Mouse (Mus musculus): ENCODE measurements around the gene Cldnd2. TPM values are rescaled to one million over a fixed set of nuclear protein-coding genes. Genes with fewer than 3 reads are reported as not detected.

The Cldnd2 gene
- polyA plus RNA-seq, 1 experiment from 2014 or later = not detected

DNA sequence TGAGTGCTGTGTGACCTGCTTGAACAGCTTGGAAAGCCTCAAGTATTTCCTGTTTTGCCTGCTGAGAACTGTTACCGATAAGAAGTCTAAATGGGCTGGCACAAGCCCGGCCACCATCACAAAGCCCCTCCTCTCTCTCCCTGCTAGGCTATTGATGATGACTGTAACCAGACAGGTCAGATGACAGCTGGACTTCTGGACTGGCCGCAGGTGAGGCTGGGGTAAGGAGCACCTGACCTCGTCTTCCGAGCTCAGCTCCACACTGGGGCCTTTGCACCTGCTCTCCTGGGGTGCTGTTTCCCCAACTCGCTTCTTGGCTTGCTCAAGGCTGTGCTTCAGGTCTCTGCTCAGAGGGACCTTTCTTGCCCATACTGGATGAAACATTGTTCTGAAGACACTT, 13.8 kb downstream of the Cldnd2 start:
- no peak for DNase-seq (ENCODE audit: low spot score, missing footprints)
- Histone ChIP-seq H3K27me3 (ENCODE audit: control insufficient read depth, insufficient read depth, low read length) (no peaks in the 10 kb centered on the region), H3K4me3 (ENCODE audit: low read depth, low read length) (no peak overlapping the region), H3K4me1 (ENCODE audit: control insufficient read depth, insufficient read depth, low read length) (no peaks in the 10 kb centered on the region), H3K9ac (ENCODE audit: low read length) (no peak overlapping the region), H3K27ac (ENCODE audit: low read depth, low read length) (no peak overlapping the region), H3K36me3 (ENCODE audit: control insufficient read depth, insufficient read depth, low read length) (peaks cover 2% of the 10 kb centered on the region; the same call in 1 of the 2 replicates), H3K4me2 (no peak overlapping the region), H3K9me3 (ENCODE audit: control insufficient read depth, low read length) (no peaks in the 10 kb centered on the region)
- ATAC-seq (ENCODE audit: low FRiP score) = no peak
- WGBS = 94% methylated on average over 6 of the region's 6 CpGs

DNA sequence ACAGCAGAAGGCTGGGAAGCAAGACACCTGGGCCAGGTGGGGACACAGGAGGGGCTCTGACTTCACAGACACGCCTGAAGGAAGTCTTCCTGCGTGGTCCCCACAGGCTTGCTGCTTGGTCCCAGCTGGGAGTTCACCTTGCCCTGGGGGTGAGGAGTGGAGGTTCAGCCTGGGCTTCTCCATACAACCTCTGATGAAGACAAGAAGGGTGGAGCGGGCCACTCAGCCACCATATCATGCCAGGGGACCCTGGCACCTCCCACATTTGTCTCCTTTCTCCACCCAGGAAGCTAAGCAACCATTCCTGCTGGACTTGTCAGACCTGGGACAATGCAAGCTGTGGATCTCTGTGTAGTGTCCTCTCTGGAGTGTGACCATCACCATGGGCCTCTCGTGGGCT, 22.3 kb downstream of the Cldnd2 start, which contains the start of gene Vsig10l:
TSS of gene Vsig10l (plus strand) at position 301 of the 400 bp plus-strand sequence.
- Histone ChIP-seq H3K27me3 (ENCODE audit: control insufficient read depth, insufficient read depth, low read length) (peaks cover 5% of the 10 kb centered on the region; the same call in 1 of the 2 replicates), H3K4me2 (no peak within 1 kb of the TSS), H3K36me3 (ENCODE audit: control insufficient read depth, insufficient read depth, low read length) (no peaks in the 10 kb centered on the region), H3K9me3 (ENCODE audit: control insufficient read depth, low read length) (no peaks in the 10 kb centered on the region), H3K4me1 (ENCODE audit: control insufficient read depth, insufficient read depth, low read length) (no peaks in the 10 kb centered on the region), H3K27ac (ENCODE audit: low read depth, low read length) (no peak within 1 kb of the TSS), H3K9ac (ENCODE audit: low read length) (no peak within 1 kb of the TSS), H3K4me3 (ENCODE audit: low read depth, low read length) (no peak within 1 kb of the TSS)
- DNase-seq (ENCODE audit: low spot score, missing footprints) (peak; percentile 75), ATAC-seq (ENCODE audit: low FRiP score) (no peak)
- 67% methylated on average over 4 of the region's 4 CpGs for WGBS

DNA sequence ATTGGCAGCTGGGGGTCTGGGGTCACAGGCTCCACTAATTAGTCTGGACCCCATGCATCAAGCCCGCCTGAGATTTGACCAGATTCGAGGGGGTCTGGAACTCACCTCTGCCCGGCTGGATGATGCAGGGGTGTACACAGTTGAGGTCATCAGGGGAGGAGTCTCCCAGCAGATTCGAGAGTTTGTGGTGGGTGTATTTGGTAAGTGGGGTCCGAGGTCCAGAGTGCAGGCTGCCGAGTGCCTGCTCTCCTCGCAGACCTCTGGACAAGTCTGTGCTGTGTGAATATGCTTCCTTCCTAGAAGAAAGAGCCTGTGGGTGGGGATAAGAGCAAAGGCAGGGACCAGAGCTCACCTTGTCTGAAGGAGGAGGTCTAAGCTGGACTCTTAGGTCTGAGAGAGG, 23.4 kb downstream of the Cldnd2 start:
- peaks cover 5% of the 10 kb centered on the region; the same call in 1 of the 2 replicates for H3K27me3 ChIP-seq (ENCODE audit: control insufficient read depth, insufficient read depth, low read length)
- H3K9ac ChIP-seq (ENCODE audit: low read length) = no peak overlapping the region
- ATAC-seq (ENCODE audit: low FRiP score) (no peak), DNase-seq (ENCODE audit: low spot score, missing footprints) (no peak)
- no peak overlapping the region for H3K4me2 ChIP-seq
- WGBS = 80% methylated on average over 7 of the region's 7 CpGs
- no peaks in the 10 kb centered on the region for H3K36me3 ChIP-seq (ENCODE audit: control insufficient read depth, insufficient read depth, low read length)
- H3K27ac ChIP-seq (ENCODE audit: low read depth, low read length) = no peak overlapping the region
- no peaks in the 10 kb centered on the region for H3K9me3 ChIP-seq (ENCODE audit: control insufficient read depth, low read length)
- no peak overlapping the region for H3K4me3 ChIP-seq (ENCODE audit: low read depth, low read length)
- no peaks in the 10 kb centered on the region for H3K4me1 ChIP-seq (ENCODE audit: control insufficient read depth, insufficient read depth, low read length)

DNA sequence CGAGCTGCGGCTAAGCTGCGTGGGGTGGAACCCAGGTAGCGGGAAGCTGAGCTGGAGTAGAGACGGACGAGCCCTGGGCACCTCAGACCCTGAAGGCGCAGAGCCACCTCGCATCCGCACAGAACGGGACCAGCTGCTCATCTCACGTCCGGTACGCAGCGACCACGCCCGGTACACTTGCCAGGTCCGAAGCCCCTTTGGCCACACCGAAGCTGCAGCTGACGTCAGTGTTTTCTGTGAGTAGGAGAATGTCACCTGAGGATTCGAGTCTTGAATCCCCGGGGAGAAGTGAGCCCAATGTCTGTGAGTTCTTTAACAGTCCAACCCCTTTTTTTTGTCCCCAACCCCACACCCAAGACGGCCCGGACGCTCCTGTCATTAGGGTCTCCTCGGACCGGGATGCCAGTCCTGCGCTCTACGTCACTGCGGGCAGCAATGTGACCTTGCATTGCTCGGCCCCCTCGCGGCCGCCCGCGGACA, 24.3 kb downstream of the Cldnd2 start:
- Histone ChIP-seq H3K27me3 (ENCODE audit: control insufficient read depth, insufficient read depth, low read length) (peaks cover 5% of the 10 kb centered on the region; the same call in 1 of the 2 replicates), H3K36me3 (ENCODE audit: control insufficient read depth, insufficient read depth, low read length) (no peaks in the 10 kb centered on the region), H3K9ac (ENCODE audit: low read length) (peak overlapping the region; percentile 39; the same call in 1 of the 2 replicates), H3K4me2 (peak overlapping the region; percentile 67), H3K4me3 (ENCODE audit: low read depth, low read length) (peak overlapping the region; percentile 35), H3K9me3 (ENCODE audit: control insufficient read depth, low read length) (no peaks in the 10 kb centered on the region), H3K27ac (ENCODE audit: low read depth, low read length) (no peak overlapping the region), H3K4me1 (ENCODE audit: control insufficient read depth, insufficient read depth, low read length) (no peaks in the 10 kb centered on the region)
- DNase-seq (ENCODE audit: low spot score, missing footprints) (peak; percentile 95), ATAC-seq (ENCODE audit: low FRiP score) (peak; percentile 79)
- 12% methylated on average over 35 of the region's 35 CpGs for WGBS

DNA sequence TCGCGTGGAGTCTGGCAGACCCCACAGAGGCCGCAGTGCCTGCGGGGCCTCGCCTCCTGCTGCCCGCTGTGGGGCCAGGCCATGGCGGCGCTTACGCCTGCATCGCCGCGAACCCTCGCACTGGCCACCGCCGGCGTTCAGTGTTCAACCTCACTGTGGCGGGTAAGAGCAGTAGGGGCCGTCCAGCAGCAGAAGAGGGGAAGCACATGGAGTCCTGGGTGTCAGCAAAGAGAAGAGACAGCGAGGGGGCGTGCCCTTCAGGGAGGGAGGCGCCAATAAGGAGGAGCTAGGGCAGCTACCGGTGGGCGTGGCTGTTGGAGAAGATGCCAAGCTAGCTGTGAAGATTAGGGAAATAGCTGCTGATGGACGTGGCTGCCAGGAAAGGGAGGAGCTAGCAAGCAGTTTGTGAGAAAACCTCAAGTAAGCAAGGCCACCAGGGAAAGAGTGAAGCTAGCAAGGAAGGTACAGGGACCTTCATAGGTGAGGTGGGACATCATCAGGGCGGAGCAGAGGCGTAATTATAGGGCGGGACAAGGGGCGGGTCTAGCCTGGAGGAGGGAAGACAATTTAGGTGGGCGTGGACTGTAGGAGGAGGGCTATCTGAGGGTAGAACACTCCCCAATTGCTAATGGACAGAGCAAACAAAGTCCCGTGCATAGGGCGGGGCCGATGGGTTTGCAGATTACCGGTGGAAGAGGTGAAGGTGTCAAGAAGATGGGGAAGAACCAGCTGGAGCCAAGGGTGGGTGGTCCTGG, 24.9 kb downstream of the Cldnd2 start:
- Histone ChIP-seq H3K4me1 (ENCODE audit: control insufficient read depth, insufficient read depth, low read length) (no peaks in the 10 kb centered on the region), H3K9ac (ENCODE audit: low read length) (peak overlapping the region; percentile 39; the same call in 1 of the 2 replicates), H3K36me3 (ENCODE audit: control insufficient read depth, insufficient read depth, low read length) (no peaks in the 10 kb centered on the region), H3K9me3 (ENCODE audit: control insufficient read depth, low read length) (no peaks in the 10 kb centered on the region), H3K27me3 (ENCODE audit: control insufficient read depth, insufficient read depth, low read length) (peaks cover 5% of the 10 kb centered on the region; the same call in 1 of the 2 replicates), H3K4me3 (ENCODE audit: low read depth, low read length) (peak overlapping the region; percentile 35), H3K27ac (ENCODE audit: low read depth, low read length) (no peak overlapping the region), H3K4me2 (peak overlapping the region; percentile 67)
- peak; percentile 87 for ATAC-seq (ENCODE audit: low FRiP score)
- DNase-seq (ENCODE audit: low spot score, missing footprints) = no peak
- under 1% methylated on average over 33 of the region's 33 CpGs for WGBS

DNA sequence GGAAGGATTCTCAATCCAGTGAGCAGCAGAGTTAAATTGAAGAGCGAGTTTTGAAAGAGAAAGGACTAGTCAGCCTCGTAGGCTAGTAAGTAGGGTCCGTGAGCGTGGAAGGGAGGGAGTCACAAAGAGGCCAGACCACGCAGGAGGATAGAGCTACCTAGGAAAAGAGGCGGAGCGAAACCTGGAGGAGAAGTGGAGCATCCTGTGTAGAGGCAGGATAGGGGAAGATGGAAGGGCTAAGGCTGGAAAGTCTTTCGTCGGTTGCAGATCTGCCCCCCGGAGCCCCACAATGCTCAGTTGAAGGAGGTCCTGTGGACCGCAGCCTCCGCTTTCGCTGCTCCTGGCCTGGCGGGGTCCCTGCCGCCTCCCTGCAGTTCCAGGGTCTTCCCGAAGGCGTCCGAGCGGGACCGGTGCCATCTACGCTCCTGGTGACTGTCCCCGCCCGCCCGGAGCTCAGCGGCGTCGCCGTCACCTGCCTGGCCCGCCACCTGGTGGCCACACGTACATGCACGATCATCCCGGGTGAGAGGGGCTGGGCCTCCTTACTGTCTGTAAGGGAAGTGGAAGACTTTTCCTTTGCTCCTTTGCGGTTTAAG, 25.6 kb downstream of the Cldnd2 start:
- Histone ChIP-seq H3K9ac (ENCODE audit: low read length) (peak overlapping the region; percentile 39; the same call in 1 of the 2 replicates), H3K4me1 (ENCODE audit: control insufficient read depth, insufficient read depth, low read length) (no peaks in the 10 kb centered on the region), H3K36me3 (ENCODE audit: control insufficient read depth, insufficient read depth, low read length) (no peaks in the 10 kb centered on the region), H3K4me3 (ENCODE audit: low read depth, low read length) (peak overlapping the region; percentile 35), H3K27me3 (ENCODE audit: control insufficient read depth, insufficient read depth, low read length) (peaks cover 5% of the 10 kb centered on the region; the same call in 1 of the 2 replicates), H3K9me3 (ENCODE audit: control insufficient read depth, low read length) (no peaks in the 10 kb centered on the region), H3K4me2 (peak overlapping the region; percentile 67), H3K27ac (ENCODE audit: low read depth, low read length) (no peak overlapping the region)
- 2% methylated on average over 33 of the region's 33 CpGs for WGBS
- ATAC-seq (ENCODE audit: low FRiP score) = peak; percentile 57
- peak; percentile 95 for DNase-seq (ENCODE audit: low spot score, missing footprints)

DNA sequence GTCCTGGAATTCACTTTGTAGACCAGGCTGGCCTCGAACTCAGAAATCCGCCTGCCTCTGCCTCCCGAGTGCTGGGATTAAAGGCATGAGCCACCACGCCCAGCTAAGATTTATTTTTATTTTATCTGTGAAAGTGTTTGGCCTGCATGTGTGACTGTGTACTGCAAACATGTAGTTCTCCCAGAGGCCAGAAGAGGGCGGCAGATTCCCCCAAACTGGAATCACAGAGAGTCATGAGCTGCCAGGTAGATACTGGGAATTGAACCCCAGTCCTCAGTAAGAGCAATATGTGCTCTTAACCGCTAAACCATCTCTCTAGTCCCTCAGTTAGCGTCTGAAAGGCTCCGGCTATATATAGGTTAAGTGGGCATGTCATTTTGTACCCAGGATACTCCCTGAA, 29.8 kb downstream of the Cldnd2 start:
- H3K27me3 ChIP-seq (ENCODE audit: control insufficient read depth, insufficient read depth, low read length) = 0 out of 2 replicates have a peak, but pooled peaks cover 5% of the 10 kb centered on the region
- 49% methylated on average over 8 of the region's 8 CpGs for WGBS

DNA sequence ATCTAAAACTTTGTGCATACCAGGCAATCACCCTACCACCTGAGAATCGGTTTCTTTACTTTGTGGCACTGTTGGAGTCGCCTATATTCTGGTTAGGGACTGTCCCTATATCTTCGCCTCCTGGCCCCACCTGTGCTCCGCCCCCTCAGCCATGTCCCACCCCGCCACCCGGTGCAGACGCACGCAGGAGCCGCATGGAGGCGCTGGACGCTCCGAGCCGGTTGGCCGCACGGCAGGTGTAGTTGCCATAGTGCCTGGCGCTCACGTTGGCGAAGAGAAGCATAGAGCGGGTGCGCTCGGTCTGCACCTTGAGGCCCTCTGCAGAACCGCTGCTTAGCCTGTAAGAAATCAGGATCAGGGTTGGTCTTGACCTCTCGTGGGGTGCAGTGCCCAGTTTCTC, 35.1 kb downstream of the Cldnd2 start:
- ATAC-seq (ENCODE audit: low FRiP score) (peak; percentile 18; the same call in 1 of the 2 replicates), DNase-seq (ENCODE audit: low spot score, missing footprints) (peak; percentile 81)
- no peaks in the 10 kb centered on the region for H3K9me3 ChIP-seq (ENCODE audit: control insufficient read depth, low read length)
- no peak overlapping the region for H3K4me2 ChIP-seq
- H3K27ac ChIP-seq (ENCODE audit: low read depth, low read length) = no peak overlapping the region
- H3K27me3 ChIP-seq (ENCODE audit: control insufficient read depth, insufficient read depth, low read length) = peaks cover 13% of the 10 kb centered on the region; the same call in 1 of the 2 replicates
- H3K9ac ChIP-seq (ENCODE audit: low read length) = no peak overlapping the region
- H3K36me3 ChIP-seq (ENCODE audit: control insufficient read depth, insufficient read depth, low read length) = no peaks in the 10 kb centered on the region
- WGBS = 8% methylated on average over 23 of the region's 23 CpGs
- no peaks in the 10 kb centered on the region for H3K4me1 ChIP-seq (ENCODE audit: control insufficient read depth, insufficient read depth, low read length)
- H3K4me3 ChIP-seq (ENCODE audit: low read depth, low read length) = no peak overlapping the region

More for the DNA sequence above, 29.8 kb downstream of the Cldnd2 start:
- H3K4me1 ChIP-seq (ENCODE audit: control insufficient read depth, insufficient read depth, low read length) = no peaks in the 10 kb centered on the region
- ATAC-seq (ENCODE audit: low FRiP score) (no peak), DNase-seq (ENCODE audit: low spot score, missing footprints) (peak; percentile 91)
- H3K4me2 ChIP-seq = no peak overlapping the region
- H3K9ac ChIP-seq (ENCODE audit: low read length) = no peak overlapping the region
- no peak overlapping the region for H3K27ac ChIP-seq (ENCODE audit: low read depth, low read length)
- no peak overlapping the region for H3K4me3 ChIP-seq (ENCODE audit: low read depth, low read length)
- no peaks in the 10 kb centered on the region for H3K9me3 ChIP-seq (ENCODE audit: control insufficient read depth, low read length)
- no peaks in the 10 kb centered on the region for H3K36me3 ChIP-seq (ENCODE audit: control insufficient read depth, insufficient read depth, low read length)

DNA sequence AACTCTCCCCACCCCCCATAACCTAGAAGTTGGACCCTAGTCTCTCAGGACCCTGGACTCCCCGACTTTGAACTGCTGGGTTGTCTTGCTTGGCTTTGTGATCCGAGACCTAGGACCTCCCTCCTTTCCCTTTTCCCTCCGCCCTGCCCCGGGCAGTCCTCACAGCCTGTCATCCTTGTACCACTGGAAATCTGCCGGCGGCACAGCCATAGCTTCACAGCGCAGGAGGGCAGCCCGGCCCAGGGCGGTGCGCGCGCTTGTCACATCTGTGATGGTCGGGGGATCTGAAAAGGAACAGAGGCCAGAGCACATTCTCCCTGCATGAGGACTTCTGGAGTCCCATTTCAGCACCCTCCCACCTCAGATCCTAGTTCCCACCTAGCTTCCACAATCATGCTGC, 35.8 kb downstream of the Cldnd2 start:
- no peaks in the 10 kb centered on the region for H3K9me3 ChIP-seq (ENCODE audit: control insufficient read depth, low read length)
- WGBS = 3% methylated on average over 13 of the region's 13 CpGs
- no peak overlapping the region for H3K27ac ChIP-seq (ENCODE audit: low read depth, low read length)
- peaks cover 13% of the 10 kb centered on the region; the same call in 1 of the 2 replicates for H3K27me3 ChIP-seq (ENCODE audit: control insufficient read depth, insufficient read depth, low read length)
- no peak overlapping the region for H3K4me2 ChIP-seq
- peak; percentile 86 for DNase-seq (ENCODE audit: low spot score, missing footprints)
- no peak overlapping the region for H3K9ac ChIP-seq (ENCODE audit: low read length)
- no peak for ATAC-seq (ENCODE audit: low FRiP score)
- no peaks in the 10 kb centered on the region for H3K4me1 ChIP-seq (ENCODE audit: control insufficient read depth, insufficient read depth, low read length)
- H3K4me3 ChIP-seq (ENCODE audit: low read depth, low read length) = no peak overlapping the region
- no peaks in the 10 kb centered on the region for H3K36me3 ChIP-seq (ENCODE audit: control insufficient read depth, insufficient read depth, low read length)
